Mouse (Mus musculus): ENCODE results near the gene Hs6st3. TPM values are rescaled to one million over a fixed set of nuclear protein-coding genes. Genes with fewer than 3 reads are reported as not detected.
"Not testable (repeated sequence)": the region's sequence is repeated elsewhere in the genome, so short reads cannot be mapped to it uniquely, and the experiment has no call there.

The Hs6st3 gene
- total RNA-seq, 2 experiments from 2014 or later: 61.7 to 71.9 TPM

GRCm38 (mm10) chr14:119466899-119467588 is 328.9 kb downstream of the Hs6st3 start:
- peak; percentile 29 to 33 for DNase-seq (ENCODE audit: extremely low spot score in 1 of 2, low spot score in 2 of 2)
- TF ChIP-seq CTCF (IDR thresholded peaks at IDR 0.05): no peak
- intact Hi-C loops (cut with DNase I): loop anchor here (5.0 kb wide), 1 partner anchor 330 kb away; no protein-coding TSS in a partner anchor
- peak overlapping the region; percentile 20; the same call in 1 of the 2 replicates for H3K27ac ChIP-seq
- no peak overlapping the region for H3K4me3 ChIP-seq

- intact Hi-C loops (cut with DNase I): no loop called here
- Histone ChIP-seq H3K27ac (no peak overlapping the region), H3K4me3 (no peak overlapping the region)
- DNase-seq (ENCODE audit: extremely low spot score in 1 of 2, low spot score in 2 of 2): no peak
- TF ChIP-seq CTCF (IDR thresholded peaks at IDR 0.05): no peak
These were observed 338.4 kb downstream of the Hs6st3 start for GRCm38 (mm10) chr14:119476582-119476981.

- intact Hi-C loops (cut with DNase I): no loop called here
- TF ChIP-seq CTCF (IDR thresholded peaks at IDR 0.05): no peak
- no peak overlapping the region for H3K27ac ChIP-seq
- no peak for DNase-seq (ENCODE audit: extremely low spot score in 1 of 2, low spot score in 2 of 2)
- H3K4me3 ChIP-seq: no peak overlapping the region
These were observed 339.7 kb downstream of the Hs6st3 start for GRCm38 (mm10) chr14:119477836-119478235.

- DNase-seq (ENCODE audit: extremely low spot score in 1 of 2, low spot score in 2 of 2): no peak
- intact Hi-C loops (cut with DNase I): no loop called here
- Histone ChIP-seq H3K27ac (no peak overlapping the region), H3K4me3 (no peak overlapping the region)
- no peak for TF ChIP-seq CTCF (IDR thresholded peaks at IDR 0.05)
These were observed 351.0 kb downstream of the Hs6st3 start for GRCm38 (mm10) chr14:119488978-119489703.

GRCm38 (mm10) chr14:119520632-119521031 is 382.5 kb downstream of the Hs6st3 start:
- no peak overlapping the region for H3K4me3 ChIP-seq
- H3K27ac ChIP-seq: no peak overlapping the region
- no peak for TF ChIP-seq CTCF (IDR thresholded peaks at IDR 0.05)
- no peak for DNase-seq (ENCODE audit: extremely low spot score in 1 of 2, low spot score in 2 of 2)
- intact Hi-C loops (cut with DNase I): no loop called here

GRCm38 (mm10) chr14:119521056-119521455 is 382.9 kb downstream of the Hs6st3 start:
- H3K27ac ChIP-seq: no peak overlapping the region
- no peak for TF ChIP-seq CTCF (IDR thresholded peaks at IDR 0.05)
- intact Hi-C loops (cut with DNase I): no loop called here
- H3K4me3 ChIP-seq: no peak overlapping the region
- DNase-seq (ENCODE audit: extremely low spot score in 1 of 2, low spot score in 2 of 2): no peak

GRCm38 (mm10) chr14:119532889-119533546 is 394.9 kb downstream of the Hs6st3 start:
- no peak overlapping the region for H3K4me3 ChIP-seq
- intact Hi-C loops (cut with DNase I): no loop called here
- DNase-seq (ENCODE audit: extremely low spot score in 1 of 2, low spot score in 2 of 2): no peak
- TF ChIP-seq CTCF (IDR thresholded peaks at IDR 0.05): no peak
- H3K27ac ChIP-seq: no peak overlapping the region

GRCm38 (mm10) chr14:119540505-119540904 is 402.4 kb downstream of the Hs6st3 start:
- Histone ChIP-seq H3K27ac (0 out of 2 replicates have a peak overlapping the region, but pooled peaks have one; percentile 36), H3K4me3 (no peak overlapping the region)
- DNase-seq (ENCODE audit: extremely low spot score in 1 of 2, low spot score in 2 of 2): no peak
- no peak for TF ChIP-seq CTCF (IDR thresholded peaks at IDR 0.05)
- intact Hi-C loops (cut with DNase I): no loop called here

- no peak for DNase-seq (ENCODE audit: extremely low spot score in 1 of 2, low spot score in 2 of 2)
- no peak overlapping the region for H3K27ac ChIP-seq
- no peak overlapping the region for H3K4me3 ChIP-seq
- intact Hi-C loops (cut with DNase I): no loop called here
- no peak for TF ChIP-seq CTCF (IDR thresholded peaks at IDR 0.05)
These were observed 406.5 kb downstream of the Hs6st3 start for GRCm38 (mm10) chr14:119544596-119544995.

GRCm38 (mm10) chr14:119558356-119558755 is 420.2 kb downstream of the Hs6st3 start:
- Histone ChIP-seq H3K4me3 (no peak overlapping the region), H3K27ac (peak overlapping the region; percentile 1; the same call in 1 of the 2 replicates)
- no peak for TF ChIP-seq CTCF (IDR thresholded peaks at IDR 0.05)
- intact Hi-C loops (cut with DNase I): loop anchor here (5.0 kb wide), 1 partner anchor 299 kb away; no protein-coding TSS in a partner anchor
- DNase-seq (ENCODE audit: extremely low spot score in 1 of 2, low spot score in 2 of 2): no peak

- DNase-seq (ENCODE audit: extremely low spot score in 1 of 2, low spot score in 2 of 2): no peak
- intact Hi-C loops (cut with DNase I): no loop called here
- H3K27ac ChIP-seq: no peak overlapping the region
- H3K4me3 ChIP-seq: no peak overlapping the region
- no peak for TF ChIP-seq CTCF (IDR thresholded peaks at IDR 0.05)
These were observed 443.9 kb downstream of the Hs6st3 start for GRCm38 (mm10) chr14:119582039-119582508.

- no peak overlapping the region for H3K4me3 ChIP-seq
- intact Hi-C loops (cut with DNase I): no loop called here
- no peak for TF ChIP-seq CTCF (IDR thresholded peaks at IDR 0.05)
These were observed 446.9 kb downstream of the Hs6st3 start for GRCm38 (mm10) chr14:119585069-119585468.

GRCm38 (mm10) chr14:119587365-119587764 is 449.2 kb downstream of the Hs6st3 start:
- intact Hi-C loops (cut with DNase I); H3K27ac ChIP-seq; H3K4me3 ChIP-seq; DNase-seq (ENCODE audit: extremely low spot score in 1 of 2, low spot score in 2 of 2): not testable (repeated sequence)

More at GRCm38 (mm10) chr14:119585069-119585468, 446.9 kb downstream of the Hs6st3 start:
- no peak for DNase-seq (ENCODE audit: extremely low spot score in 1 of 2, low spot score in 2 of 2)
- no peak overlapping the region for H3K27ac ChIP-seq
